Mouse (Mus musculus): ENCODE data around the gene Abcf3. TPM values are rescaled to one million over a fixed set of nuclear protein-coding genes. Genes with fewer than 3 reads are reported as not detected.

Gene Abcf3
- total RNA-seq (2015; ENCODE audit: low replicate concordance) (22.2 and 23.1 TPM in 2 replicates), total RNA-seq (2017; ENCODE audit: low replicate concordance) (32.1 and 40.5 TPM in 2 replicates)

DNA sequence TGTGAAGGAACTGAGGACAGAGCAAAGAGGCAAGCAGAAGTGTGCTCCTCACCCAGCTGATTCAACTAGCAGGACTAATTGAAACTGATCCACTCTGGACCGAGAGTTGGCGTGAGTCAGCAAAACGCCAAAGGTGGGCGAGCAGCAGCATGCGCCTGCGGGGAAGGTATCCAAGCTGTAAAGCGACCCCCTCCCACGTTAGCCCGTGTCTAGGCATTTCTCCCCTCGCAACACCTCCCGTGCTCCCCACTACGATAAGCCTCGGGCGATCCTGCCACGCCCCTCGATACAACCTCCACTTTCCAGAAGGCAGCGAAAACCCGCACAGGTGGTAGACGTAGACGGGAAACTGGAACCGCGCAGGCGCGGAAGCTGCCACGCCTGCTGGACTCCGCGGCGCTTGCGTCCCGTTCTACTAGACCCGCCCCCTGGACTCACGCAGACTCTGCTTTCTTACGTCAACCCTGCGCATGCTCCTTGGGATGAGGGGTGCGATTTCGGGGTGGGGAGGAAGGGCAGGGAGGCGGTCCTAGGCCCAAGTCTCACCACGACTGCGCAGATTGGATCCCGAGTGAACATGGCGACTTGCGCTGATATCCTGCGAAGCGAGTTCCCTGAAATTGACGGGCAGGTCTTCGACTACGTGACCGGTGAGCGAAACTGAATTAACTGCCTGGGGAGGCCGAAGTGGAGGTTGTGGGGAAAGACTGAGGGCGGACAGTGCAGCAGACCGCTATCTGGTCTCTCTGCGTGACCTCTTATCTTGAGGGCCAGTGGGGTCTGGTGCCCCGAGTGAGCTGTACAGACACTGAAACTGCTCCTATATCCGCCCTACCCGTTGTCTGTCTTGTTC is at the start of gene Abcf3:
TSS of gene Abcf3 (plus strand) at position 482 of the 853 bp plus-strand sequence.
- ATAC-seq (replicated peaks; ENCODE audit: low FRiP score, poor library complexity, severe bottlenecking): peak; percentile 97

DNA sequence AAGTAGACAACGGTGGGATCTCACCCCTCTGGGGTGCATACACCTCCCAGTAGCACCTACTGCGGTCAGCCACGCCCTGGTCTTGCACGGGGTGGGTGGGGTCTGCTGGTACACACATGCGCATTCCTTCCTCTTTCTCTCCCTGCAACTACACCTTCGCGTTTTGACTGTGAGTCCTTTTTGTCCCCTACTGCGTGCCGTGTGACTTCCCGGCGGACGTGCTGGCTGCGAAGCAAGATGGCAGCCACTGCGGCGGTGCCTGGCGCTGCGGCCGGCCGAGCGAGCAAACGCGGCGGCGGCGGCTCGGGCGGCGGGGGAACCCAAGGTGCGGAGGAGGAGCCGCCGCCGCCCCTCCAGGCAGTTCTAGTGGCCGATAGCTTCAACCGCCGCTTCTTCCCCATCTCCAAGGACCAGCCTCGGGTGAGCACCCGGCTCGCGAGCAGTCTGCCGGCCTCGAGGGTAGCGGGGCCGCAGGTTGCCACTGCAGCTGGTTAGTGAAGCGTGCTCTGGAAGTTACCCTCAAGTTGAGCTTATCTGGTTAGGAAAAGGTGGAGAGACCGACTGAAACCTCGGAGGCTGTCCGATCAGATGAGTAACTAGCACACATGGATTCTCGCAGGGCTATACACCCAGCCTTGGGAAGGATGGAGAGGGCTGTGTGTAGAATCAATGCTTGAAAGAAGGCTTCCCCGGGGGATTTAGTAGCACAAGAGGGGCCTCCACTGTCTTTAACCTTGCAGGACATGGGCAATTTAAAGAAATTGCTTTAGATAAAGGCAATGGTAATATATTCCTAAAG is 49.5 kb upstream of the Abcf3 start, which contains the start of gene Eif2b5:
TSS of gene Eif2b5 (plus strand) at position 141 of the 799 bp plus-strand sequence.
- peak; percentile 90 for ATAC-seq (replicated peaks; ENCODE audit: low FRiP score, poor library complexity, severe bottlenecking)

DNA sequence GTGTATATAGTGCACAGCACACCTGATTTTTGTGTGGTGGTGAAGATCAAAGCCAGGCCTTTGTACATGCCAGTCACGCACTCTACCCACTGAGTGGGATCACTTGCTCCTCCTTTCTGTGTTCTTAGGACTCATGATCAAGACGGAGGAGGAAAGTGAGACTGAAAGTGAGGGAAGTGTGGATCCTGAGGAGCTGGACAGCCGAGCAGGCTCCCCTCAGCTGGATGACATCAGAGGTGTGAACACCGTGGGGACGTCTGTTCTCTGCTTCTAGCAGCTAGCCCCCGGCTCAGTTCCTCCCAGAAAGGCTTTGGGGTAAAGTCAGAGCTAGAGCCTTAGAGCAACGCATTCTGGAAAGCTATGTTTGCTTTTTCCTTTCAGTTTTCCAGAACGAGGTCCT is 42.4 kb upstream of the Abcf3 start:
- no peak for ATAC-seq (replicated peaks; ENCODE audit: low FRiP score, poor library complexity, severe bottlenecking)

DNA sequence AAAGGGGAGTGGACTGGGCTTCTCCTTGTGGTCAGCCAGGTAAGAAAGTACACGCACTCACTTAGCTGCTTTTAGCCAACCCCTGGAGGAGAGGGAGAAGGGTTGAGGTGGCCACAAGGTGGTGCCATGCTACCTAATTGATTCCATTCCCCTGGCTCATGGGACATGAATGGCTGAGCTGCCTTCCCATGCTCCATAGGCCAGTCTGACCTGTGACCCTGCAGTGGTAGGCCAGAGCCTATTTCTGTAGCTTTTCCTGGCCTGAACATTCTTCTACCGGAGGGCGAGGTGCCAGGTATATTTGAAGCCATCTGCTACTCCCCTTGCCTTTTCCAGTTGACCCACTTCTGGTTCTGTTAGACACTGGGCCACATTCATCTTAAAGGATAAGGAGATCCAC is 39.0 kb upstream of the Abcf3 start:
- ATAC-seq (replicated peaks; ENCODE audit: low FRiP score, poor library complexity, severe bottlenecking): no peak; the same call in 1 of the 2 replicates

DNA sequence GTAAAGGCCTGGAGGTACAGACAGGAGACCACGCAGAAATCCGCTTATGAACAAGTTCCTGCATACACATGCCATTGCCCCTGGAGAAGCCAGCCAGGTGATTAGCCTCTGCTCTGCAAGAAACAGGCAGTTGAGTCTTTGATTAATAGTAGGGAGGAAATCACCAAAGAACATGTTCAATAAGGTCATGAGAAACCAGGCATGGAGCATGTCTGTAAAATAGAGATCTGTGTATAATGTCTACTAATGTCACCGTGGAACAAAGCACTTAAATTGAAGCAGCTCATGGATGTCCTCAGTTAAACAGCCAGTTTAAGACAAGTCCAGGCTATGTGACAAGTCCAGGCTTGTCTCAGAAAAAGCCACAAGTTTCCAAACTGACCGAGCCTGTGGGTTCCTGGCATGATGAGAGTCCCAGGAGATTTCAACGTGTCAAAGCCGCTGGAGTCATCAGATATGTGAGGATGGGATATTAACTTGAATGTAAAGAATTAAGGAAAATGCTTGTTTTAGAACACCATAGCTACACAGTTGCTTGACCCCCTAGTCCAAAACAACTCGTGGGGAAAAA is 37.0 kb upstream of the Abcf3 start:
- no peak for ATAC-seq (replicated peaks; ENCODE audit: low FRiP score, poor library complexity, severe bottlenecking)

DNA sequence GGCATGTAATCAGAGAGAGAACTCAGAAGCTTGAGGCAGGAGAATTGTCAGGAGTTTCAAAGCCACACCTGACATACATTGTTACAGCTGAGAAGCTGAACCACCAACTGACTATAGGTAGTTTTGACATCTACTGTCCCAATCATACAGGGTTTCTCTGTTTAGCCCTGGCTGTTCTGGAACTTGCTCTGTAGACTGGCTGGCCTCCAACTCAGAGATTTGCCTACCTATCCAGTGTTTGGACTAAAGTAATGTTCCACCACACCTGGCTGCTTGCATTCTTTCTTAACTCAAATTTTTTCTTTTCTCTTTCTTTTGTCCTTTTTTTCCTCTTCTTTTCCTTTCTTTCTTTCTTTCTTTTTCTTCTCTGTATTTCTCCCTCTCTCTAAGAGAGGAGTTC is 32.3 kb upstream of the Abcf3 start:
- no peak for ATAC-seq (replicated peaks; ENCODE audit: low FRiP score, poor library complexity, severe bottlenecking)

DNA sequence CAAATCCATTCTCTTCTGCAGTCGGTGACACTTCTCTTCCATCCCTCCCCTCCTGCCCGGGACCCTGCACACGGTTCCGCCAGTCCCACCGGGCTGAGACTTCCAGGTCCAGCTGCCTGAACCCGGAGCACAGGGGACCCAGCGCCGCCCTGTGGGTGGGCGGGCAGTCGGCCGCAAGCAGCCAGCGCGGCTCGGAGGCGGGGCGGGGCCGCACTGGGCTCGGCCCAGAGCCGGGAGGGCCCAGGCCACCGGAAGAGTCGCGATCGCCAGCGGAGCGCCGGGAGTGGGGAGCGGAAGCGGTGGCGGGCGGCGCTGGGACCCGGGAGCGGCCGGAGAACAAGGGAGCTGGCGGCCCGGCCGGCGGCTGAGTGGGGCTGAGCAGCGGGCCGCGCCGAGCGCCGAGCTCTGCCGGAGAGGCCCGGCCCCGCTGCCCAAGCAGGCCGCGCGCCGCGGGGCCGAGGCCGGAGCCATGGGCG is 31.6 kb upstream of the Abcf3 start, which contains the start of gene Dvl3:
TSS of gene Dvl3 (plus strand) at position 257 of the 476 bp plus-strand sequence.
- peak; percentile 96 for ATAC-seq (replicated peaks; ENCODE audit: low FRiP score, poor library complexity, severe bottlenecking)

DNA sequence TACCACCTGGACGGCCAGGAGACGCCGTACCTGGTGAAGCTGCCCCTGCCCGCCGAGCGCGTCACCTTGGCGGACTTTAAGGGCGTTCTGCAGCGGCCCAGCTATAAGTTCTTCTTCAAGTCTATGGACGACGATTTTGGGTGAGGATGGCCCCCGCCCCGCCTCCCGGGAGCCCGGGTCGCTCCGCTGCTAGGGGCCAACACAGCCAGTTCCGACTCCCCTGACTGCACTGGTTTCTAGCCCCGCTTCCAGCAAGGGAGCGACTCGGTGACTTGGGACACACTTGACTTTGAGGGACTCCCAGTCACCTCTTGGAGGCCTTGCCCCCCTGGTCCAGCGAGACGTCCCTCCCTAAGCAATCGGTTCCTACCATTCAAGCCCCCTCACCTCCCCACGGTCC is 31.2 kb upstream of the Abcf3 start:
- peak; percentile 40 for ATAC-seq (replicated peaks; ENCODE audit: low FRiP score, poor library complexity, severe bottlenecking)

DNA sequence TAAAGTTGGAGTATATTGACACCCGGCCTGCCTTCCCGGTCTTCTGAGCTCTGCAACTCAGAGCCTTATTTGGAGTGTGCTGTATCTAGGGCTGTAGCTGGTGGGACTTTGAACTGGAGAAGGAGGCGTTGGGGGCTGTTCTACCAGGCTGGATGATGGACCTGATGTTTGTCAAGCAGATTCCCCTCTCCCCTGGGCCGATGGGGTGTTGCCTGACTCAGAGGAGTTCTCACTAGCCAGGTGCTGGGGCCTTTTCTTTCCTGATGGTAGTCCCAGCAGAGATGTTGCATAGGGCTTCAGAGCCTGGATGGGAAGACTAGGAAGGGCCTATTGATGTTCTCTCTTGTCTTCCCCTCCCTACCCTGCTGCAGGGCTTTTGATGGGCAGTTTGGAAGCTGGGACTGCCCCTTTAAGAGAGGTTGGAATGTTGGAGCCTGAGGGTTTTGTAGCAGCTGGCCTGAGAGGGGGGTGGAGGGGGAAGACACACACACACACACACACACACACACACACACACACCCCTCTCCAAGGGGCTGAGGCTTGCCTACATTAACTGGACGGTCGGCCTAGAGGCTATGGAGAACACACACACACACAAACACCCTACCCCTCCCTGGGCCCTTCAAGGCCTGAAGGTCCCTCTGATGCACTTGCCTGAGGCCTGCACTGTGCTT is 30.5 kb upstream of the Abcf3 start:
- 0 out of 2 replicates have a peak, but pooled peaks have one; percentile 7 for ATAC-seq (replicated peaks; ENCODE audit: low FRiP score, poor library complexity, severe bottlenecking)

DNA sequence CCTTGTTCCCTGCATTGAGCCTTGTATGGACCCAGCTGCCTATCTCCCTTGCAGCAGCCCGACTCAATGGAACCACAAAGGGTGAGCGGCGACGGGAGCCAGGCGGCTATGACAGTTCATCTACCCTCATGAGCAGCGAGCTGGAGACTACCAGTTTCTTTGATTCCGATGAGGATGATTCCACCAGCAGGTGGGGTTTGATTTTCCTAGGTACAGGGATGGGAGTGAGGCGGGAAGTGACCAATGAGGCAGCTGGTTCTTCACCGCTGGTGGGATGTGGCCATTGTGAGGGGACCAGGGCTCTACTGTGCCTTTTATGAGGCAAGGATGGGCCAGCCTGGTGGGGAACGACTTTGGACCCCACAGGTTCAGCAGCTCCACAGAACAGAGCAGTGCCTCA is 24.5 kb upstream of the Abcf3 start:
- ATAC-seq (replicated peaks; ENCODE audit: low FRiP score, poor library complexity, severe bottlenecking): no peak

DNA sequence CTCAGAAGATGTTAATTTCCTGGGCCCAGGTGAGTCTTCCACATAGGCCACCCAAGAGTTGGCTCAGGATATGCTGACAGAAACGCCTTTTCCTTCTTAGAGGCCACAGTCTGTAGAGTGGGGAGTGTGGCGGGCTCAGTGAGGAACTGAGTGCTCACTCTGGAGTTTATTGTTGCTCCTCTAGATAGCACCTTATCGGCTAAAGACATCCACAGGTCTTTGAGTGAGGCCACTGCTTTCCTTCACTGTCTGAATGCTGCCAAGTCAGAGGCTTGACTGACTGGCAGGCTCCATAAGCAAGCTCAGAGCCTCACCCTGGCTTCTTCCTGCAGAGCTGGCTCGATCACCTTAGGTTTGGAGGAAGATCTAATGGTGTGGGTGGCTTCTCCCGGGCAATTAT is 19.6 kb upstream of the Abcf3 start:
- no peak for ATAC-seq (replicated peaks; ENCODE audit: low FRiP score, poor library complexity, severe bottlenecking)

DNA sequence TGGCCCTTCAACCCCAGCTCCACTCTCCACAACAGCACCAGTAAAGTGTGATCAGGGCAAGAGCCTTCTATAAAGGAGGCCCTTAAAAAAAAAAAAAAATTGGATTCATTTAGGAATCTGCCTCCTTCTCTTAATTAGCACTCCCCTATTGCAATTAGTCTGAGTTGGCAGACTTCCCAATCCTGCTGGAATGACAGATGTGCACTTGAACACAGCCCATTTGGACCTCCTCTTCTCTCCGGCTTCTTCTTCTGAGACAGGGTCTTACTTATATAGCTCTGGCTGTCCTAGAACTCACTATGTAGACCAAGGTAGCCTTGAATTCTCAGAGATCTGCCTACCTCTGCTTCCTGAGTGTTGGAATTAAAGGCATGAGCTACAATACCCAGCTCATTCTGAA is 19.0 kb upstream of the Abcf3 start:
- no peak for ATAC-seq (replicated peaks; ENCODE audit: low FRiP score, poor library complexity, severe bottlenecking)

DNA sequence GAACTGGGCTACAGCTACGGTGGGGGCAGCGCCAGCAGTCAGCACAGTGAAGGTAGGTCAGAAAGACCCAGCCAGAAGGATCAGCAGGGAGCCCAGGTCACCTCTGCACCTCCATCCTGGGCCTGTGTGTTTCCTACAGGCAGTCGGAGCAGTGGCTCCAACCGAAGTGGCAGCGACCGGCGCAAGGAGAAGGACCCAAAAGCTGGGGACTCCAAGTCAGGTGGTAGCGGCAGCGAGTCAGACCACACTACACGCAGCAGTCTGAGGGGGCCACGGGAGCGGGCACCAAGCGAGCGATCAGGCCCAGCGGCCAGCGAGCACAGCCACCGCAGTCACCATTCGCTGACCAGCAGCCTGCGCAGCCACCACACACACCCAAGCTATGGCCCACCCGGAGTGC is 17.4 kb upstream of the Abcf3 start:
- ATAC-seq (replicated peaks; ENCODE audit: low FRiP score, poor library complexity, severe bottlenecking): no peak

DNA sequence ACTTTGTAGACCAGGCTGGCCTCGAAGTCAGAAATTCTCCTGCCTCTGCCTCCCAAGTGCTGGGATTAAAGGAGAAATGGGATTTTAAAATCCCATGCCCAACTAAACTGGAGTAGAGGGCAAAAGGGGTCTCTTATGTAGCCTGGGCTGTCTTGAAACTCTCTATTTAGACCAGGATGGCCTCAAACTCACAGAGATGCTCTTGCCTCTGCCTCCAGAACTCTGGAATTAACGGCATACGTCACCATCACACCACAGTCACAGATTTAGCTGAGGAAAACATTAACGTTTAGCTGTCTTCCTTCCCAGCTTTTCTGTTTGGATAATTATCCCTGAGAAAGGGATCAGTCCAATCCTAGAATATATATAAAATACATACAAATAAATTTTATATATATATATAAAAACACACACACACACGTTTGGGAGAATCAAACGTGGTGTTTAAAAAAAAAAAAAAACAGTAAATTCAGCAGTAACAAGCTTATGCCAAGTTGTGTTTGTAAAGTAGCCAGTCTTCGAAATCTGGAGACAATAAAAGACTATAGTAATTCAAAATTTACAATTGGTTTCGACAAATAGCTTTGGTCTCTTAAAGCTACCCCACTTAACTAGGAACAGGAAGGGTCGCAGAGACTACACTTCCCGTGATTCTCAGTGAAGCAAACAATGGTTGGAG is 13.6 kb upstream of the Abcf3 start:
- ATAC-seq (replicated peaks; ENCODE audit: low FRiP score, poor library complexity, severe bottlenecking): no peak

DNA sequence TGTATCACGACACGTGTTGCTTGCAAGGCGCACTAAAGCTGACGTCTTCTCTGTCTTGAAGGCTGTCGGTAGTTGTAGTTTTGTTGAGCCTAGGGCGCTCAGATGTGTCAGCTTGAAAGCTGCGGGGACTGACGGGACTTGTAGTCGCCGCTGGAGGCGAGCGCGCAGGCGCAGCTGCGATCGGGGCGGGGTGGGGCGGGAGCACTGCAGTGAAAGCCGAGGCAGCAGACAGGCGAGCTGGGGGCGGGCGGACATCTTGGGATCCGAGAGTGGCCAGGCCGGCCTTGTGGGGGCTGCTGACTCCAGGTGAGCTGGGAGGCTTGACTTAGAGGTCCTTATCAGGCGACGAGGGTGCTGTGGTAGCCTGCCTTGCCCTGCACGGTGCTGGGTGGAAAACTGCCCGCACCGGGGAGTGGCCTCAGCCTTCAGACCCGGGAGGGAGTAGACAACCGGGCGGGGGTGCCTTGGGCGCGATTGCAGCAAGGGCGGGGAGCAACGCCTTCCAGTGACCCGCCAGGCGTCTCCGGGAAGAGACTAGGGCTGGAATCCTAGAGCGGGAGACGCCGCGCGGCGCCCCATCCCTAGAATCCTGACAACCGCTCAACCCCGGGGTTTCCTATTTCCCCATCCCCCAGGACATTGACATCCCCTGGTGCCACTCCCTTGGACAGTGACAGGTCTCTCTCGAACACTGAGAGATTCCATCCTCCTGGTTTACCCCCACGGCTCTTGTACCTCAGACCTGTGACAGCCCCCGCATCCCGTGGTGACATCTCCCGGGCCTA is 12.9 kb upstream of the Abcf3 start, which contains the start of gene Ap2m1:
TSS of gene Ap2m1 (plus strand) at position 183 of the 785 bp plus-strand sequence.
- peak; percentile 92 for ATAC-seq (replicated peaks; ENCODE audit: low FRiP score, poor library complexity, severe bottlenecking)

DNA sequence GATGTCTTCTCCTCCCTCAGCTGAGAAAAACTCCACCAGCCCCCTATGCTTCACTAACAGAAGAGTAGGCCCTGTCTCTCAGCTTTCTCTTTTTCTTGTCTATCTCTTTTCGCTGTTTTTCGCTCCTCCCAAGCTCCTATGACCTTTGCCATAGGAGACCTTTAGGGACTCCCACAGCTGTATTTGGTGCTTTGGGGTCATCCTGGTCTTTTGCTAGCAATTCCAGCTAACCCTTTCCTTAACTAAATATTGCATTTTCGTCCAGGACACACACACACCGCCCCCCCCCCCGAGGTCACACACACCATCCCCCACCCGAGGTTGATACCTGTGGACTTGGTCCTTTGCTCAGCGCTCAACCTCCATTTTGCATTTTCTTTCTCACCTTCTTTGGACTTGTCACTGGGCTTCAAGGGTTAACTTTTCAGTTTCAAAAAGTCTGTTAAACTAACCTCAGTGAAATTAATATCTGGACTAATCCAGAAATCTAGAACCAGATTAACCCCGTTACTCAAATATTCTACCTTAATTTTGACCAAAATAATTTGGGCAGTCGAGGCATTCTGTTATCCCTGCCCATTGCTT is 12.2 kb upstream of the Abcf3 start:
- no peak; the same call in 1 of the 2 replicates for ATAC-seq (replicated peaks; ENCODE audit: low FRiP score, poor library complexity, severe bottlenecking)

DNA sequence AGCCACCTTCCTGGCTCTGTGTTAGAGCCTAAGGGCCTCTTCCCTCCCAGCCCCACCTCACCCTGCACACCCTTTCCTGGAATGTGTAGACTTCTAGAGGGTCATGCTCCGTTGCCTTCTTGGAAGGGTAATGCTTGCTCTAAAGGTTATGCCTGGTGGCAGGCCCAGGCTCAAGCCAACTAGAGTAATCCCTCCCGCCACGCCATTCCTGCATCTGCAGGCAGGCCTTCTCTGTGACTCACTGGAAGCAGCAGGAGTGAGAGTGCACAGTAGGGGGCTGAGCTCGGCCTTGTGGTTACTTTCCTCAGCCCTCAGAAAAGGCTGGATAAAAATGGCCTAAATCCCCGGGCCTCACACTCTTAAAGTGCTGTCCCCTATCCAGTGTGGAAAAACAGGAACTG is 11.3 kb upstream of the Abcf3 start:
- ATAC-seq (replicated peaks; ENCODE audit: low FRiP score, poor library complexity, severe bottlenecking): no peak
